In the genomic region with DNA sequence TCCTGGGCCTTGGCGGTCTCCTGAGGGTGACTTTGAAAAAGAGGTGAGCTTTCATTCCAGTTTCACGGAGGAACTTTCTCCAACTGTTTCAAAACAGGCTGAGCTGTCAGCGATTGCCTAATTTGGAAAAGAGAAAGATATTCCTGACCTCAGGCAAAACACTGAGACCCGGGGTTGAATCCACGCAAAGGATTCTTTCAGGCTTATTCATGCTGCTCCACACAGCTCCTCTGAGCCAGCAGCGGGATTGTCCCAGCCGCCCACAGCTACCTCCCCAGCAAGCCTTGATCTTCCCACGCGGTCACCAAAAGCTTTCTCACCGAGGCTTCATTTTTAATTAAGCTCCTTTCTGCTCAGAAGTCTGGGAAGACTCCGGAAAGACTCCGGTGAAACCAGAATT, we compare ENCODE assay signal across 15 mouse cellular contexts.
DNase-seq lines count a peak whose midpoint lies in the region; ATAC-seq lines count a peak whose summit lies in the region.
"Had no signal": no experiment of that assay in that cellular context is flagged by ENCODE, and none has a peak within 500 bp of the region (broad histone marks: within the 10 kb centered on the region; RNA-seq: fewer than 3 reads in every experiment).

No protein-coding gene starts in this region.

- no peak overlapping the region for H3K4me2 ChIP-seq in heart, embryonic 11.5 days
- H3K4me2 ChIP-seq in midbrain, embryonic 15.5 days: no peak overlapping the region
- H3K4me2 ChIP-seq in midbrain, embryonic 13.5 days (replicated peaks): no peak overlapping the region
- H3K4me2 ChIP-seq in neural tube, embryonic 15.5 days: no peak overlapping the region

- H3K27me3 ChIP-seq in heart, embryonic 11.5 days (ENCODE audit: control insufficient read depth, insufficient read depth, low read length): no peaks in the 10 kb centered on the region
- no peaks in the 10 kb centered on the region for H3K27me3 ChIP-seq in midbrain, embryonic 15.5 days (replicated peaks)
- no peaks in the 10 kb centered on the region for H3K27me3 ChIP-seq in midbrain, embryonic 13.5 days
- no peaks in the 10 kb centered on the region for H3K27me3 ChIP-seq in neural tube, embryonic 15.5 days (replicated peaks)

- H3K9ac ChIP-seq in heart, embryonic 11.5 days (ENCODE audit: low read depth, low read length): no peak overlapping the region
- no peak overlapping the region for H3K9ac ChIP-seq in midbrain, embryonic 15.5 days
- no peak overlapping the region for H3K9ac ChIP-seq in midbrain, embryonic 13.5 days (replicated peaks)
- H3K9ac ChIP-seq in neural tube, embryonic 15.5 days (replicated peaks): no peak overlapping the region

- no peaks in the 10 kb centered on the region for H3K4me1 ChIP-seq in heart, embryonic 11.5 days (ENCODE audit: control insufficient read depth, insufficient read depth, low read length)
- H3K4me1 ChIP-seq in midbrain, embryonic 15.5 days: no peaks in the 10 kb centered on the region
- H3K4me1 ChIP-seq in midbrain, embryonic 13.5 days (replicated peaks): no peaks in the 10 kb centered on the region
- no peaks in the 10 kb centered on the region for H3K4me1 ChIP-seq in neural tube, embryonic 15.5 days
- H3K4me1 ChIP-seq: hindbrain, embryonic 10.5 days had no signal

- intact Hi-C loops in left cerebral cortex, postnatal 36 days (cut with DNase I): no loop called here

- no peak overlapping the region for H3K27ac ChIP-seq in heart, embryonic 11.5 days (ENCODE audit: low read depth, low read length)
- no peak overlapping the region for H3K27ac ChIP-seq in midbrain, embryonic 15.5 days
- no peak overlapping the region for H3K27ac ChIP-seq in midbrain, embryonic 13.5 days
- H3K27ac ChIP-seq in neural tube, embryonic 15.5 days (replicated peaks): no peak overlapping the region
- H3K27ac ChIP-seq: hindbrain, embryonic 10.5 days had no signal

- no peak for ATAC-seq in heart, embryonic 11.5 days (replicated peaks; ENCODE audit: insufficient number of reproducible peaks, low FRiP score, low TSS enrichment)
- peak; percentile 83; the same call in 1 of the 2 replicates for ATAC-seq in midbrain, embryonic 15.5 days (replicated peaks)
- ATAC-seq in midbrain, embryonic 13.5 days: no peak
- ATAC-seq in neural tube, embryonic 15.5 days (ENCODE audit: low FRiP score): no peak
- ATAC-seq: lung, postnatal 0 days had no signal

- DNase-seq in heart, adult 11 months: peak; percentile 90
- peak; percentile 46 for DNase-seq in fat pad, adult 2 months (ENCODE audit: extremely low read depth, low read depth, low spot score)
- peak; percentile 35 to 46 for DNase-seq in left cerebral cortex, postnatal 36 days (ENCODE audit: low spot score in 2 of 2)
- DNase-seq in retina, postnatal 1 day: no peak
- DNase-seq: adrenal gland, postnatal 10 days; B cell, adult 2 months; gastrocnemius, postnatal 25 days; kidney, adult 11 months; liver had no signal

- no peaks in the 10 kb centered on the region for H3K36me3 ChIP-seq in heart, embryonic 11.5 days (ENCODE audit: control insufficient read depth, insufficient read depth, low read length)
- H3K36me3 ChIP-seq in midbrain, embryonic 15.5 days (replicated peaks): no peaks in the 10 kb centered on the region
- H3K36me3 ChIP-seq in midbrain, embryonic 13.5 days: no peaks in the 10 kb centered on the region
- H3K36me3 ChIP-seq in neural tube, embryonic 15.5 days: no peaks in the 10 kb centered on the region
- H3K36me3 ChIP-seq: hindbrain, embryonic 10.5 days had no signal

- no peak overlapping the region for H3K4me3 ChIP-seq in heart, embryonic 11.5 days (ENCODE audit: low read depth, low read length)
- no peak overlapping the region for H3K4me3 ChIP-seq in midbrain, embryonic 15.5 days
- H3K4me3 ChIP-seq in midbrain, embryonic 13.5 days (replicated peaks): no peak overlapping the region
- no peak overlapping the region for H3K4me3 ChIP-seq in neural tube, embryonic 15.5 days (replicated peaks)
- H3K4me3 ChIP-seq: hindbrain, embryonic 10.5 days had no signal

- H3K9me3 ChIP-seq in heart, embryonic 11.5 days (replicated peaks; ENCODE audit: control insufficient read depth, low read length): no peaks in the 10 kb centered on the region
- H3K9me3 ChIP-seq in midbrain, embryonic 15.5 days: no peaks in the 10 kb centered on the region
- no peaks in the 10 kb centered on the region for H3K9me3 ChIP-seq in midbrain, embryonic 13.5 days
- no peaks in the 10 kb centered on the region for H3K9me3 ChIP-seq in neural tube, embryonic 15.5 days (replicated peaks)
- H3K9me3 ChIP-seq: hindbrain, embryonic 10.5 days had no signal

- 59% methylated on average over 12 of the region's 12 CpGs for WGBS in heart, embryonic 11.5 days (ENCODE audit: insufficient replicate concordance)
- 50% methylated on average over 12 of the region's 12 CpGs for WGBS in midbrain, embryonic 15.5 days
- WGBS in midbrain, embryonic 13.5 days: 58% methylated on average over 12 of the region's 12 CpGs
- WGBS in neural tube, embryonic 15.5 days: 87% methylated on average over 12 of the region's 12 CpGs
